Mouse (Mus musculus): ENCODE measurements at regions not wholly inside any gene's neighbourhood (a gene's known extent, or its start where the extent isn't known, plus 50 kb on each side); places are given as distances from the start of the nearest gene placed in this dataset.

- no peak for TF ChIP-seq CTCF (IDR thresholded peaks at IDR 0.05; ENCODE audit: extremely low read depth, insufficient read depth, low read length)
- no peak for TF ChIP-seq POLR2A (IDR thresholded peaks at IDR 0.05; ENCODE audit: extremely low read depth, insufficient read depth, low read length)
Measured at GRCm38 (mm10) chr14:46664305-46664704, 96.0 kb upstream of the Cdkn3 start.
